Mouse (Mus musculus): Measurements from ENCODE around the gene Sec14l5. TPM values are rescaled to one million over a fixed set of nuclear protein-coding genes. Genes with fewer than 3 reads are reported as not detected.
A peak's percentile ranks its signal among the peaks of the same experiment; 100 is the strongest.

Gene Sec14l5
- polyA plus RNA-seq, 1 experiment = 0.05 TPM

- no peak overlapping the region for H3ac ChIP-seq (ENCODE audit: control insufficient read depth, insufficient read length)
- H3K4me3 ChIP-seq = no peak overlapping the region
- peak overlapping the region; percentile 26 for H3K4me2 ChIP-seq (ENCODE audit: low read depth)
- H3K27me3 ChIP-seq (ENCODE audit: control insufficient read depth, insufficient read depth, insufficient read length) = peaks cover 4% of the 10 kb centered on the region
- H3K36me3 ChIP-seq (ENCODE audit: control insufficient read depth, insufficient read depth) = no peaks in the 10 kb centered on the region
- TF ChIP-seq MYOD1 (IDR thresholded peaks at IDR 0.05; ENCODE audit: control insufficient read depth in 1 of 3, insufficient read length in 2 of 3, low read depth in 2 of 3) (peak; percentile 49 to 94 (median 80)), TCF12 (IDR thresholded peaks at IDR 0.05; ENCODE audit: insufficient read depth, poor library complexity, severe bottlenecking) (no peak), REST (IDR thresholded peaks at IDR 0.05; ENCODE audit: insufficient read depth, insufficient read length) (no peak), MAX (IDR thresholded peaks at IDR 0.05; ENCODE audit: low read depth) (no peak), MYOG (IDR thresholded peaks at IDR 0.05; ENCODE audit: control insufficient read depth in 1 of 3, insufficient read depth in 1 of 3, insufficient read length in 2 of 3, low read depth in 2 of 3) (peak; percentile 61 to 94 (median 87)), POLR2A (IDR thresholded peaks at IDR 0.05; ENCODE audit: insufficient read length, low read depth) (no peak), TCF3 (IDR thresholded peaks at IDR 0.05; ENCODE audit: insufficient read length, low read depth) (peak; percentile 28), POLR2AphosphoS2 (IDR thresholded peaks at IDR 0.05; ENCODE audit: insufficient read length, low read depth) (no peak), SRF (IDR thresholded peaks at IDR 0.05; ENCODE audit: control insufficient read depth, insufficient read length, low read depth) (no peak), CEBPB (IDR thresholded peaks at IDR 0.05; ENCODE audit: insufficient read depth, poor library complexity, severe bottlenecking) (no peak), USF1 (IDR thresholded peaks at IDR 0.05; ENCODE audit: low read depth) (no peak), E2F4 (IDR thresholded peaks at IDR 0.05; ENCODE audit: insufficient read depth) (no peak)
- H3K79me2 ChIP-seq (ENCODE audit: control insufficient read depth, insufficient read depth) = no peaks in the 10 kb centered on the region
These were observed 25.7 kb downstream of the Sec14l5 start for GRCm38 (mm10) chr16:5172636-5173035.

- Histone ChIP-seq H3K27me3 (ENCODE audit: control insufficient read depth, insufficient read depth, insufficient read length) (peaks cover 15% of the 10 kb centered on the region), H3ac (ENCODE audit: control insufficient read depth, insufficient read length) (no peak overlapping the region), H3K4me2 (ENCODE audit: low read depth) (peak overlapping the region; percentile 9), H3K79me2 (ENCODE audit: control insufficient read depth, insufficient read depth) (no peaks in the 10 kb centered on the region), H3K36me3 (ENCODE audit: control insufficient read depth, insufficient read depth) (no peaks in the 10 kb centered on the region), H3K4me3 (no peak overlapping the region)
- TF ChIP-seq MYOG (IDR thresholded peaks at IDR 0.05; ENCODE audit: control insufficient read depth in 1 of 3, insufficient read depth in 1 of 3, insufficient read length in 2 of 3, low read depth in 2 of 3) (peak in 2 of 3 experiments; percentile 78 to 88), TCF12 (IDR thresholded peaks at IDR 0.05; ENCODE audit: insufficient read depth, poor library complexity, severe bottlenecking) (peak; percentile 41), USF1 (IDR thresholded peaks at IDR 0.05; ENCODE audit: low read depth) (no peak), MYOD1 (IDR thresholded peaks at IDR 0.05; ENCODE audit: control insufficient read depth in 1 of 3, insufficient read length in 2 of 3, low read depth in 2 of 3) (peak; percentile 25 to 95 (median 88)), MAX (IDR thresholded peaks at IDR 0.05; ENCODE audit: low read depth) (no peak), TCF3 (IDR thresholded peaks at IDR 0.05; ENCODE audit: insufficient read length, low read depth) (peak; percentile 28), REST (IDR thresholded peaks at IDR 0.05; ENCODE audit: insufficient read depth, insufficient read length) (no peak), POLR2A (IDR thresholded peaks at IDR 0.05; ENCODE audit: insufficient read length, low read depth) (no peak), CEBPB (IDR thresholded peaks at IDR 0.05; ENCODE audit: insufficient read depth, poor library complexity, severe bottlenecking) (no peak), SRF (IDR thresholded peaks at IDR 0.05; ENCODE audit: control insufficient read depth, insufficient read length, low read depth) (no peak), E2F4 (IDR thresholded peaks at IDR 0.05; ENCODE audit: insufficient read depth) (no peak), POLR2AphosphoS2 (IDR thresholded peaks at IDR 0.05; ENCODE audit: insufficient read length, low read depth) (no peak)
These were observed 36.5 kb downstream of the Sec14l5 start for GRCm38 (mm10) chr16:5183310-5183975.

- Histone ChIP-seq H3K27me3 (ENCODE audit: control insufficient read depth, insufficient read depth, insufficient read length) (peaks cover 13% of the 10 kb centered on the region), H3K79me2 (ENCODE audit: control insufficient read depth, insufficient read depth) (no peaks in the 10 kb centered on the region), H3K4me2 (ENCODE audit: low read depth) (peak overlapping the region; percentile 9), H3ac (ENCODE audit: control insufficient read depth, insufficient read length) (no peak overlapping the region), H3K36me3 (ENCODE audit: control insufficient read depth, insufficient read depth) (no peaks in the 10 kb centered on the region), H3K4me3 (no peak overlapping the region)
- no peak for TF ChIP-seq TCF12 (IDR thresholded peaks at IDR 0.05; ENCODE audit: insufficient read depth, poor library complexity, severe bottlenecking)
- no peak for TF ChIP-seq E2F4 (IDR thresholded peaks at IDR 0.05; ENCODE audit: insufficient read depth)
- TF ChIP-seq MYOD1 (IDR thresholded peaks at IDR 0.05; ENCODE audit: control insufficient read depth in 1 of 3, insufficient read length in 2 of 3, low read depth in 2 of 3) = no peak
- TF ChIP-seq REST (IDR thresholded peaks at IDR 0.05; ENCODE audit: insufficient read depth, insufficient read length) = no peak
These were observed 37.2 kb downstream of the Sec14l5 start for GRCm38 (mm10) chr16:5184101-5184500.

- Histone ChIP-seq H3K36me3 (ENCODE audit: control insufficient read depth, insufficient read depth) (no peaks in the 10 kb centered on the region), H3K27me3 (ENCODE audit: control insufficient read depth, insufficient read depth, insufficient read length) (peaks cover 21% of the 10 kb centered on the region), H3K4me2 (ENCODE audit: low read depth) (no peak overlapping the region), H3K79me2 (ENCODE audit: control insufficient read depth, insufficient read depth) (no peaks in the 10 kb centered on the region), H3K4me3 (no peak overlapping the region), H3ac (ENCODE audit: control insufficient read depth, insufficient read length) (no peak overlapping the region)
- TF ChIP-seq SRF (IDR thresholded peaks at IDR 0.05; ENCODE audit: control insufficient read depth, insufficient read length, low read depth) (no peak), E2F4 (IDR thresholded peaks at IDR 0.05; ENCODE audit: insufficient read depth) (no peak), POLR2A (IDR thresholded peaks at IDR 0.05; ENCODE audit: insufficient read length, low read depth) (no peak), TCF12 (IDR thresholded peaks at IDR 0.05; ENCODE audit: insufficient read depth, poor library complexity, severe bottlenecking) (no peak), MYOD1 (IDR thresholded peaks at IDR 0.05; ENCODE audit: control insufficient read depth in 1 of 3, insufficient read length in 2 of 3, low read depth in 2 of 3) (no peak)
These were observed 38.0 kb downstream of the Sec14l5 start for GRCm38 (mm10) chr16:5184956-5185355.

- no peak overlapping the region for H3ac ChIP-seq (ENCODE audit: control insufficient read depth, insufficient read length)
- H3K27me3 ChIP-seq (ENCODE audit: control insufficient read depth, insufficient read depth, insufficient read length) = peaks cover 21% of the 10 kb centered on the region
- no peak overlapping the region for H3K4me3 ChIP-seq
- H3K4me2 ChIP-seq (ENCODE audit: low read depth) = no peak overlapping the region
- no peaks in the 10 kb centered on the region for H3K79me2 ChIP-seq (ENCODE audit: control insufficient read depth, insufficient read depth)
- H3K36me3 ChIP-seq (ENCODE audit: control insufficient read depth, insufficient read depth) = no peaks in the 10 kb centered on the region
- no peak for TF ChIP-seq USF1 (IDR thresholded peaks at IDR 0.05; ENCODE audit: low read depth)
- TF ChIP-seq TCF3 (IDR thresholded peaks at IDR 0.05; ENCODE audit: insufficient read length, low read depth) = no peak
- TF ChIP-seq MYOG (IDR thresholded peaks at IDR 0.05; ENCODE audit: control insufficient read depth in 1 of 3, insufficient read depth in 1 of 3, insufficient read length in 2 of 3, low read depth in 2 of 3) = no peak
- TF ChIP-seq REST (IDR thresholded peaks at IDR 0.05; ENCODE audit: insufficient read depth, insufficient read length) = no peak
- TF ChIP-seq MAX (IDR thresholded peaks at IDR 0.05; ENCODE audit: low read depth) = no peak
- no peak for TF ChIP-seq SRF (IDR thresholded peaks at IDR 0.05; ENCODE audit: control insufficient read depth, insufficient read length, low read depth)
- TF ChIP-seq TCF12 (IDR thresholded peaks at IDR 0.05; ENCODE audit: insufficient read depth, poor library complexity, severe bottlenecking) = no peak
- no peak for TF ChIP-seq CEBPB (IDR thresholded peaks at IDR 0.05; ENCODE audit: insufficient read depth, poor library complexity, severe bottlenecking)
- TF ChIP-seq MYOD1 (IDR thresholded peaks at IDR 0.05; ENCODE audit: control insufficient read depth in 1 of 3, insufficient read length in 2 of 3, low read depth in 2 of 3) = no peak
- TF ChIP-seq E2F4 (IDR thresholded peaks at IDR 0.05; ENCODE audit: insufficient read depth) = no peak
- no peak for TF ChIP-seq POLR2A (IDR thresholded peaks at IDR 0.05; ENCODE audit: insufficient read length, low read depth)
- TF ChIP-seq POLR2AphosphoS2 (IDR thresholded peaks at IDR 0.05; ENCODE audit: insufficient read length, low read depth) = no peak
These were observed 38.8 kb downstream of the Sec14l5 start for GRCm38 (mm10) chr16:5185691-5186090.

Data from myocyte (in vitro differentiated cells).